Mouse (Mus musculus) ES-E14 (cell line): ENCODE measurements around the gene Psd.

Experiments
- CHD2 ChIP-seq: IDR thresholded peaks from 2 replicates; pipeline ENCODE4 v1.6.1; 2014; ENCODE audit warnings: mild to moderate bottlenecking, low read depth, low read length, inconsistent platforms
- HCFC1 ChIP-seq: IDR thresholded peaks from 2 replicates; pipeline ENCODE4 v1.6.1; 2012; ENCODE audit warnings: low read length, inconsistent platforms, borderline replicate concordance; ENCODE audit not compliant: insufficient read depth
- MAFK ChIP-seq: IDR thresholded peaks from 2 replicates; pipeline ENCODE4 v1.6.1; 2014; ENCODE audit warnings: mild to moderate bottlenecking, low read depth, low read length, inconsistent platforms; ENCODE audit not compliant: insufficient read depth
- ZC3H11A ChIP-seq: IDR thresholded peaks from 2 replicates; pipeline ENCODE4 v1.6.1; 2012; ENCODE audit warnings: low read depth, mild to moderate bottlenecking, inconsistent platforms, low read length, borderline replicate concordance

DNA sequence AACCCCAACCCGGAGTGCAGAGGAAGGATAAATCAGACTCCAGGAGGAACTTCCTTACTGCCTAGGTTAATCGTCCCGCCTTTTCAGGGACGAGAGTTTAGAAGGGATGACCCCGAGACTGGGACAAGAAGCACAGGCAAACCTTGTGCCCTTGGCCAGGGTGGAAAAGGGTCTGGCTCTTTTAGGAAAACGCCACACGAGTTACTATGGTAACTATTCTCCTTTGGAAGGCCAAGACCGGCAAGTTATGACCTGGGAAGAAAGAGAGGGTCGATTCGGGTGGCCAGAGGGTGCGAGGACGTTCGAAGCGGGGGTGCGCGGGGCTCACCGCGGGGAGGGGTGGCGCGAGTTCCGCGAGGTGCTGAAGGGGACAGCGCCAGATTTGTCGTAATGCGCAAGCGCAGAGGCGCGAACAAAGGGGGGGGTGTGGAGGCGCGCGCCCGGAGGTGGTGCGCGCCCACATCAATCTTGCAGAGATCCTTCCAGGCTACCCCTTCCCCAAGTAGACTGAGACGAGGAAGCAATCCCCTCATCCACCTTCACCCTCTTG is at the start of gene Psd:
- TF ChIP-seq MAFK (no peak), CHD2 (no peak), ZC3H11A (no peak), HCFC1 (peak; percentile 47; the same call in 1 of the 2 replicates)
